Mouse (Mus musculus) natural killer cell, adult 2 months (primary cell): ENCODE measurements at regions not wholly inside any gene's neighbourhood (a gene's known extent, or its start where the extent isn't known, plus 50 kb on each side); places are given as distances from the start of the nearest gene placed in this dataset.
A peak's percentile ranks its signal among the peaks of the same experiment; 100 is the strongest.

Experiments used
- DNase-seq, 2 experiments: peaks; one replicate each; pipeline ENCODE4 v3.0.0; 2022; ENCODE audit warnings: low spot score in 2 of 2

GRCm38 (mm10) chr11:117036977-117037376, 78.0 kb upstream of the Sec14l1 start:
- DNase-seq, result no peak

GRCm38 (mm10) chr11:117038282-117039106, 76.5 kb upstream of the Sec14l1 start:
- DNase-seq, result no peak

- DNase-seq, result no peak
Measured at GRCm38 (mm10) chr11:117040829-117041228, 74.1 kb upstream of the Sec14l1 start.

GRCm38 (mm10) chr11:117042336-117042735, 72.6 kb upstream of the Sec14l1 start:
- no peak for DNase-seq

GRCm38 (mm10) chr11:117043524-117043923, 71.4 kb upstream of the Sec14l1 start:
- peak; percentile 31 to 54 for DNase-seq

- no peak for DNase-seq
Measured at GRCm38 (mm10) chr11:117044731-117045130, 70.2 kb upstream of the Sec14l1 start.

GRCm38 (mm10) chr11:117046636-117047035, 68.3 kb upstream of the Sec14l1 start:
- no peak for DNase-seq

GRCm38 (mm10) chr11:117047172-117047950, 67.6 kb upstream of the Sec14l1 start:
- DNase-seq, result no peak

GRCm38 (mm10) chr11:117048911-117049310, 66.1 kb upstream of the Sec14l1 start:
- no peak for DNase-seq

- DNase-seq, result no peak
Measured at GRCm38 (mm10) chr11:117050788-117051187, 64.2 kb upstream of the Sec14l1 start.

- peak; percentile 18 to 42 for DNase-seq
Measured at GRCm38 (mm10) chr11:117056958-117057357, 58.0 kb upstream of the Sec14l1 start.

GRCm38 (mm10) chr11:117057451-117057850, 57.5 kb upstream of the Sec14l1 start:
- DNase-seq, result no peak

- no peak for DNase-seq
Measured at GRCm38 (mm10) chr11:117059120-117059519, 55.8 kb upstream of the Sec14l1 start.

GRCm38 (mm10) chr11:117059981-117060705, 54.8 kb upstream of the Sec14l1 start:
- no peak for DNase-seq

- no peak for DNase-seq
Measured at GRCm38 (mm10) chr11:117060706-117061337, 54.1 kb upstream of the Sec14l1 start.

- DNase-seq, result no peak
Measured at GRCm38 (mm10) chr11:117062772-117063499, 52.0 kb upstream of the Sec14l1 start.
